Mouse (Mus musculus) activated CD4-positive, CD25-positive, alpha-beta regulatory T cell, adult 4 months (primary cell): Measurements from ENCODE around the gene Fam129b. TPM values are rescaled to one million over a fixed set of nuclear protein-coding genes. Genes with fewer than 3 reads are reported as not detected.

ENCODE experiments used
- ATAC-seq: one replicate; pipeline ENCODE4 v1.8.0; 2017
- polyA plus RNA-seq, 2 experiments: library from polyadenylated mRNA; unstranded; fragments of 100-300 nt; shearing (Covaris generic); gene quantifications; one replicate each; pipeline ENCODE4 v1.2.1; 2017

Gene Fam129b
- polyA plus RNA-seq, 2 experiments from 2014 or later = 1.3 to 2.1 TPM

DNA sequence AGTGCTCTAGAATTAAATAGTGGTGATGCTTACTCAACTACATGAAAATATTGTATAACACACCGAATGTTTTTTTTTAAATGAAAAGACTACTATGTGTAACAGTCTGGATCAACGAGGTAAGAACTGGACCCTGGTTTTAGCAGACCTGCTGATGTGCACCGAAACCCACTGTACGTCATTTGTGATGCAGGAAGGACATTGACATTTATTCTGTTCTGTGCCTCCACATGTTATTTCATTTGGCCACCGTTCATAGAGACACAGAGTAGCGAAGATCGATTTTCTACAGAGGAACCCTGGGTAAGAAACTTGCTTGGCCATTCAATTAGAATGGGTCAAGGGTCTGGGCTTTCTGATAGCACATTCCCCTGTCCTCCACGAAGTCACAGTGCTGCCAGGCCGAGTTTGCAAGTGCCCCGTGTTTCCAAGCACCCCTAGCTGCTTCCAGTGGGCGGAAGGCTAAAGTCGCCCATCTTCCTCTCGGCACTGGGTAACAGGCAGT, 90.3 kb downstream of the Fam129b start:
- no peak for ATAC-seq

DNA sequence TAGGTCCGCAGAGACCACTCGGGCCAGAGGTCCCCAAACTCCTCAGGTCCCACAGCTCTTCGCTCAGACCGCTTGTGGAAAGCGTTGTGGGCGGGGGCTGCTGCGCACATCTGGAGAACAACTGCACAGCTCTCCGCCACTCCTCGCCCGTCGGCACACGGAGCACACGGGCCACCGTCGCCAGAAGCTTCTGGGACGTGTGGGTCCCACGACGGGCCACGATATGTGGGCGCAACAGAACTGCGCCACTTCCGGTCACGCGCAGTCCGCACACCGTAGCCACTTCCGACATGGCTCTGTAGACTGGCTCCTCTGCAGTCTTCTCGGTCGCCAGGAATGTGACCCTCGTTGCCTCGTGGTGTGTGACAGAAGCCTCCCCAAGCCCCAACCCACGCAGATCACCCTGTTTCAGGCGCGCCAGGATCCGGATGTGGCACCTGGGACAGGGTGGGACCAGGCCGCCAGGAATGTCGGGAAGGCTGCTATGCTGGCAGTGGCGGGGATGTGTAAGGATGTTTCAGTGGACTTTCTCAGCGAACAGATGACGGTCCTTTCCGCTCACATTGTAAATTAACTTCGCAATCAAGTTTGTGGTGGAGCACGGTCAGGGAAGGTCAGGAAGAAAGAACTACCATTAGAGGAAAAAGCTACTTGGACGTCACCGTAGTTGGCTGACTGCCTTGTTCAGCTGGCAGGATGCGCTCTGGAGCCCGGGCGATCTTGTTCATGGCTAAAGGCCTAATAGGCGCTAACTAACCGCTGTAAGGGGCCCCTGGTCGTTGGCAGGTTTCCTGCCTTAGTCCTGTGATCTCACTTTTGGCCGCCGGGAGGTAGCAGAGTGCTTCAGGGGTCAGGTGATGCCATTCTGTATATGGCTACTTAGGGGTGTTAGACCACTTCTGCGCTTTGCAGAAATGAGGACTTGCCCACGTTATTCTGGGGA, 91.0 kb downstream of the Fam129b start:
- peak; percentile 58 for ATAC-seq

DNA sequence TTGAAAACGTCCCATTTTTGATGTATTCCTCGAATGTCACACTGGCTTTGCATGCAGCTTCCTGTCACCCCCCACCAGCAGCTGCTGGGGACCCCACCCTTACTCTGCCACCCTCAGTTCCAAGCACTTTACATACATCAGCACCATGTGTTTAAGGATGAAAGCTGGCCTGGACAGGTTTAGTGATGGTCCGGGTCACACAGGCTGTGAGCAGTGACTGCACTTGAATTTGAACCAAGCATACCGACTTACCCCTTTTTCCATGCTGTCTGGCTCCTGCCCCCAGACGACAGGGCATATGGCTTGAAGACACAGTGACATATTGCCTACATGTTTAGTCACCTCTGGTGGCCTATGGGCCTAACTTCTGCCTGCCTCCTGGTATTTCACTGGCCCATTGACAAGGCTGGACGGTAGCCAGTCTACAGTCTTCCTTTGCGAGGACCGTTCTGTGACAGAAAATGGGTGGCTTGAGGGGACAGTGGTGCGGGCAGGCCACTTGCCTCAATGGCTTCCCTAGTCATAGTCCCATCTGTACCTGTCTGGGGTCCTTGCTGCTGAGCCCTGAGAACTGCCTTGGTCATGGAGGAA, 92.2 kb downstream of the Fam129b start:
- ATAC-seq = no peak

DNA sequence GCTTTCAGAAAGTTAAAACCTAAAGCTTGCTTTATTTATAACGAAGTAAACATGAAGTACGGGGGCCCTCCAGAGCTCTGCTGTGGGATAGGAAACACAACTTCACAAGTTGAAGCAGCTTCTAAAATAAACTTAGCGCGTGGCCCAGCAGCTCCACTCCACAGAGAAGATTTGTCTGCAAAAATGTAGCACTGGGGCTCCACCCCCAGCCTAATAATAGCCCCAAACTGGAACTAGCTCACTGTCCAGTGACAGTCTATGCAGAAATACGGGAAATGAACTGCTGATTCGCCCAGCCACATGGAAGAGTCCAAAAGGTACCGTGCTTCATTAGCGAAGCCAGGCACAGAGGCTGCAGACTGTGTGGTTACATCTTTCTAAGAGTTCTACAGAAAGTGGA, 93.4 kb downstream of the Fam129b start:
- ATAC-seq = no peak

DNA sequence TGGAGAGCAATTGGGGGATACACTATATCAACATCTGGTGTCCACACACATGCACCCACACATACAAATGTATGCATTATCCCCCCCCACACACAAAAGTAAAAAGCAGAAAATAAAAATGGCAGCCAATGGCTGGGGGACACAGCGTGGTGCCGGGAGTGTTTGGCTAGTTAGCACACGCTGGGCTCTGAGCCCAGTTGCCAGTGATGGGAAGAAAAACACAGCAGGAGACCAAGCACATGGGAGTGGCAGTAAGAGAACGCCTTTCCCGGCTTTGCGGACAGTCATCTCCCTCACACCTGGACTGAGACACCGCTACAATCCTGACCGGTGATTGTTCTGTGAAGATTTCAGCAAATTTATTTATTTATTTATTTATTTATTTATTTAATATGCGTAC, 95.3 kb downstream of the Fam129b start:
- no peak for ATAC-seq

DNA sequence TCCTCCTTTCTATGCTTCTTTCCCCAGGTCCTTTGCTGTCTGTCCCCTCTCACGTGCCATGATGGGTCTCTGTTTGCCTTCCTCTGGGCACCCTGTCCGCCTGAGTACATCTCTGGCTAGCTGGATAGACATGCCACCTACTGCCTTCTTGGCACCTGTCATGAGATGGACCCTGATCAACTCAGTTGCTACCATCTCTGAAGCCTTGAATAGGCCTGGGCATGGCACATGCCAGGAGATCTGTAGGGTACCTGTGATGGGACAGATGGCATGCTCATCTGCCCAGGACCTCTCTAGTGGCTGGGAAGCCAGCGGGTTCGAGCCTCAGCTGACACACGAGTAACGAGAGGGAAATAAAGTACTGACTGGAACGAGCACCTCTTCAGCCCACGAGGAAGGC, 98.3 kb downstream of the Fam129b start:
- ATAC-seq = no peak

Other genes with a start within 250 kb of the Fam129b start
- gene Eng, start 229.5 kb upstream of the Fam129b start, polyA plus RNA-seq = not detected
- gene Fpgs, start 172.0 kb upstream of the Fam129b start, polyA plus RNA-seq = 1 to 10 TPM; 3.8 to 6.2 TPM
- gene Cdk9, start 163.0 kb upstream of the Fam129b start, polyA plus RNA-seq = 10 to 100 TPM; 26.2 to 26.4 TPM
- 10 to 100 TPM; 62.2 to 84.6 TPM for gene Sh2d3c, start 155.1 kb upstream of the Fam129b start, polyA plus RNA-seq
- gene 6330409D20Rik, start 135.1 kb upstream of the Fam129b start, polyA plus RNA-seq = under 1 TPM in 1 of 2 experiments, not detected in 1; 0.99 TPM
- gene Tor2a, start 118.9 kb upstream of the Fam129b start, polyA plus RNA-seq = 10 to 100 TPM; 58.9 to 62.2 TPM
- gene Ttc16, start 100.5 kb upstream of the Fam129b start, polyA plus RNA-seq = under 1 TPM; 0.61 to 0.65 TPM
- 1 to 10 TPM; 4.9 to 6.3 TPM for gene Ptrh1, start 100.3 kb upstream of the Fam129b start, polyA plus RNA-seq
- gene Cfap157, start 91.7 kb upstream of the Fam129b start, polyA plus RNA-seq = not detected
- 1 to 10 TPM; 2.4 to 2.9 TPM for gene Stxbp1, start 28.9 kb upstream of the Fam129b start, polyA plus RNA-seq
- gene Rpl12, start 85.4 kb downstream of the Fam129b start, polyA plus RNA-seq = 100 to 1,000 TPM in 1 of 2 experiments, 10 to 100 TPM in 1; 52.9 to 648 TPM
- gene Lrsam1, start 85.5 kb downstream of the Fam129b start, polyA plus RNA-seq = 1 to 10 TPM; 4.1 to 4.7 TPM
- gene Slc2a8, start 106.0 kb downstream of the Fam129b start, polyA plus RNA-seq = 1 to 10 TPM; 2.3 to 2.9 TPM